Mouse (Mus musculus) neural tube, embryonic 14.5 days (tissue): Measurements from ENCODE around the gene Sirt7. TPM values are rescaled to one million over a fixed set of nuclear protein-coding genes. Genes with fewer than 3 reads are reported as not detected.

Experiments
- ATAC-seq: fragments of 200-750 bp; cut with Nextera tagmentation; 2 replicates; pipeline ENCODE4 v1.8.0; 2017; ENCODE audit warnings: low read depth, mild to moderate bottlenecking, moderate TSS enrichment, moderate library complexity
- H3K27ac ChIP-seq: fragments of 300-500 bp; sonication (generic); 2 replicates; pipeline ENCODE4 v1.5.1; 2014; ENCODE audit warnings: low read depth, mild to moderate bottlenecking, control low read depth, low read length, moderate library complexity, mixed read lengths
- H3K27me3 ChIP-seq: fragments of 300-500 bp; sonication (generic); 2 replicates; pipeline ENCODE4 v1.6.1; 2014; ENCODE audit warnings: low read length; ENCODE audit not compliant: control insufficient read depth, insufficient read depth
- H3K36me3 ChIP-seq: fragments of 300-500 bp; sonication (generic); 2 replicates; pipeline ENCODE4 v1.6.1; 2014; ENCODE audit warnings: low read length, mixed read lengths; ENCODE audit not compliant: control insufficient read depth, insufficient read depth
- H3K4me1 ChIP-seq: fragments of 300-500 bp; sonication (generic); 2 replicates; pipeline ENCODE4 v1.6.1; 2014; ENCODE audit warnings: low read length; ENCODE audit not compliant: control insufficient read depth, insufficient read depth
- H3K4me2 ChIP-seq: fragments of 300-500 bp; sonication (generic); 2 replicates; pipeline ENCODE4 v1.6.1; 2014; ENCODE audit warnings: mild to moderate bottlenecking, low read depth, low read length, control low read depth
- H3K4me3 ChIP-seq: fragments of 300-500 bp; sonication (generic); 2 replicates; pipeline ENCODE4 v1.5.1; 2014; ENCODE audit warnings: low read depth, low read length, control low read depth, mixed read lengths
- H3K9ac ChIP-seq: fragments of 300-500 bp; sonication (generic); replicated peaks from 2 replicates; pipeline ENCODE4 v1.6.1; 2014; ENCODE audit warnings: low read depth, mild to moderate bottlenecking, control low read depth, low read length, mixed read lengths
- H3K9me3 ChIP-seq: fragments of 300-500 bp; sonication (generic); 2 replicates; pipeline ENCODE4 v1.6.1; 2016; ENCODE audit warnings: low read length; ENCODE audit not compliant: control insufficient read depth
- WGBS: fragments of 180-500 bp; shearing (Covaris S2); extraction: QIAGEN DNeasy Blood & Tissue Kit; methylation state at CpG from one replicate; pipeline ENCODE4 v1.1.7; 2014; 5-methylcytosine and 5-hydroxymethylcytosine counted together
- polyA plus RNA-seq: library from polyadenylated mRNA; unstranded; fragments of >200 nt; fragmentation: Nextera tagmentation; extraction: Ambion mirVana; gene quantifications from 2 replicates; pipeline ENCODE4 v1.2.1, GENCODE M21; 2014

The Sirt7 gene
- polyA plus RNA-seq, 1 experiment from 2014 or later: 42.8 TPM

GRCm38 (mm10) chr11:120613976-120614375, 11.1 kb downstream of the Sirt7 start:
- H3K4me2 ChIP-seq: no peak overlapping the region
- no peak overlapping the region for H3K9ac ChIP-seq
- no peaks in the 10 kb centered on the region for H3K9me3 ChIP-seq
- ATAC-seq: no peak
- no peak overlapping the region for H3K4me3 ChIP-seq
- no peak overlapping the region for H3K27ac ChIP-seq
- peaks cover 34% of the 10 kb centered on the region for H3K36me3 ChIP-seq
- H3K27me3 ChIP-seq: 0 out of 2 replicates have a peak, but pooled peaks cover 1% of the 10 kb centered on the region
- 64% methylated on average over 8 of the region's 8 CpGs for WGBS
- peaks cover 12% of the 10 kb centered on the region for H3K4me1 ChIP-seq

- Histone ChIP-seq H3K4me2 (no peak overlapping the region), H3K9ac (no peak overlapping the region), H3K4me1 (peaks cover 15% of the 10 kb centered on the region), H3K27me3 (0 out of 2 replicates have a peak, but pooled peaks cover 3% of the 10 kb centered on the region), H3K27ac (no peak overlapping the region), H3K4me3 (no peak overlapping the region), H3K9me3 (no peaks in the 10 kb centered on the region), H3K36me3 (peaks cover 29% of the 10 kb centered on the region)
- ATAC-seq: no peak
- 85% methylated on average over 10 of the region's 10 CpGs for WGBS
These were observed 11.5 kb downstream of the Sirt7 start for GRCm38 (mm10) chr11:120613481-120613972.

- peaks cover 28% of the 10 kb centered on the region for H3K36me3 ChIP-seq
- H3K4me2 ChIP-seq: no peak overlapping the region
- peaks cover 20% of the 10 kb centered on the region for H3K4me1 ChIP-seq
- no peak overlapping the region for H3K4me3 ChIP-seq
- H3K9ac ChIP-seq: no peak overlapping the region
- WGBS: 51% methylated on average over 6 of the region's 6 CpGs
- H3K9me3 ChIP-seq: no peaks in the 10 kb centered on the region
- H3K27me3 ChIP-seq: 0 out of 2 replicates have a peak, but pooled peaks cover 3% of the 10 kb centered on the region
- ATAC-seq: peak; percentile 24; the same call in 1 of the 2 replicates
- H3K27ac ChIP-seq: no peak overlapping the region
These were observed 12.3 kb downstream of the Sirt7 start for GRCm38 (mm10) chr11:120612763-120613162.

- 80% methylated on average over 9 of the region's 9 CpGs for WGBS
- no peak overlapping the region for H3K4me2 ChIP-seq
- 0 out of 2 replicates have a peak, but pooled peaks cover 3% of the 10 kb centered on the region for H3K27me3 ChIP-seq
- no peak overlapping the region for H3K9ac ChIP-seq
- ATAC-seq: no peak
- peaks cover 29% of the 10 kb centered on the region for H3K36me3 ChIP-seq
- H3K27ac ChIP-seq: no peak overlapping the region
- peaks cover 7% of the 10 kb centered on the region; the same call in 1 of the 2 replicates for H3K4me1 ChIP-seq
- H3K9me3 ChIP-seq: no peaks in the 10 kb centered on the region
- no peak overlapping the region for H3K4me3 ChIP-seq
These were observed 14.5 kb downstream of the Sirt7 start for GRCm38 (mm10) chr11:120610477-120611046.

GRCm38 (mm10) chr11:120609250-120609649, 15.8 kb downstream of the Sirt7 start:
- no peak for ATAC-seq
- Histone ChIP-seq H3K27ac (no peak overlapping the region), H3K36me3 (peaks cover 40% of the 10 kb centered on the region), H3K4me3 (no peak overlapping the region), H3K9ac (no peak overlapping the region), H3K4me1 (peaks cover 7% of the 10 kb centered on the region; the same call in 1 of the 2 replicates), H3K27me3 (0 out of 2 replicates have a peak, but pooled peaks cover 3% of the 10 kb centered on the region), H3K9me3 (no peaks in the 10 kb centered on the region), H3K4me2 (no peak overlapping the region)
- WGBS: 42% methylated on average over 7 of the region's 8 CpGs

GRCm38 (mm10) chr11:120608241-120609034, 16.6 kb downstream of the Sirt7 start, which contains the start of gene Npb:
Gene Npb, plus strand, starts transcription at chr11:120608477.
- Histone ChIP-seq H3K4me2 (peak within 1 kb of the TSS; percentile 39), H3K27ac (no peak within 1 kb of the TSS), H3K4me3 (peak within 1 kb of the TSS; percentile 9; the same call in 1 of the 2 replicates), H3K27me3 (0 out of 2 replicates have a peak, but pooled peaks cover 3% of the 10 kb centered on the region), H3K36me3 (peaks cover 43% of the 10 kb centered on the region), H3K9ac (peak within 1 kb of the TSS; percentile 11; the same call in 1 of the 2 replicates), H3K4me1 (peaks cover 7% of the 10 kb centered on the region; the same call in 1 of the 2 replicates), H3K9me3 (no peaks in the 10 kb centered on the region)
- peak; percentile 14; the same call in 1 of the 2 replicates for ATAC-seq
- 6% methylated on average over 45 of the region's 45 CpGs for WGBS

GRCm38 (mm10) chr11:120606764-120607163, 18.3 kb downstream of the Sirt7 start:
- no peak for ATAC-seq
- Histone ChIP-seq H3K27me3 (0 out of 2 replicates have a peak, but pooled peaks cover 3% of the 10 kb centered on the region), H3K4me3 (no peak overlapping the region), H3K27ac (no peak overlapping the region), H3K9ac (no peak overlapping the region), H3K4me1 (peaks cover 7% of the 10 kb centered on the region; the same call in 1 of the 2 replicates), H3K9me3 (no peaks in the 10 kb centered on the region), H3K36me3 (peaks cover 46% of the 10 kb centered on the region), H3K4me2 (no peak overlapping the region)
- whole genome bisulfite sequencing: 69% methylated on average over 4 of the region's 4 CpGs

GRCm38 (mm10) chr11:120605667-120606066, 19.4 kb downstream of the Sirt7 start:
- Histone ChIP-seq H3K9me3 (no peaks in the 10 kb centered on the region), H3K4me3 (no peak overlapping the region), H3K27me3 (0 out of 2 replicates have a peak, but pooled peaks cover 3% of the 10 kb centered on the region), H3K27ac (no peak overlapping the region), H3K36me3 (peaks cover 40% of the 10 kb centered on the region), H3K9ac (no peak overlapping the region), H3K4me1 (peaks cover 7% of the 10 kb centered on the region; the same call in 1 of the 2 replicates), H3K4me2 (no peak overlapping the region)
- no peak for ATAC-seq
- WGBS: 95% methylated on average over 7 of the region's 7 CpGs
